Mouse (Mus musculus) regulatory T cell (primary cell): Measurements from ENCODE around the gene Fut7.

ENCODE experiments used
- in situ Hi-C: fragments of 300-600 bp; cut with MboI, MseI; formaldehyde crosslinking; loops from one replicate; pipeline ENCODE4 v1.15.1; 2025; ENCODE audit warnings: high pct_unique_total_duplicates

The Fut7 gene

GRCm38 (mm10) chr2:25457022-25457896, 34.2 kb downstream of the Fut7 start:
- in situ Hi-C loops, result no loop called here

- in situ Hi-C loops, result no loop called here
Measured at GRCm38 (mm10) chr2:25458911-25459310, 35.8 kb downstream of the Fut7 start.

GRCm38 (mm10) chr2:25460135-25460534, 37.1 kb downstream of the Fut7 start:
- in situ Hi-C loops, result no loop called here

GRCm38 (mm10) chr2:25460551-25461309, 37.7 kb downstream of the Fut7 start, which contains the start of gene Paxx:
Paxx (minus strand) TSS chr2:25461094.
- in situ Hi-C loops, result no loop called here

GRCm38 (mm10) chr2:25461407-25461806, 38.3 kb downstream of the Fut7 start:
- in situ Hi-C loops, result no loop called here

- in situ Hi-C loops, result no loop called here
Measured at GRCm38 (mm10) chr2:25463630-25464029, 40.6 kb downstream of the Fut7 start.

GRCm38 (mm10) chr2:25465256-25465655, 42.2 kb downstream of the Fut7 start:
- in situ Hi-C loops, result no loop called here

- in situ Hi-C loops, result no loop called here
Measured at GRCm38 (mm10) chr2:25465816-25466635, 43.0 kb downstream of the Fut7 start.

GRCm38 (mm10) chr2:25467606-25468303, 44.7 kb downstream of the Fut7 start:
- in situ Hi-C loops, result no loop called here

GRCm38 (mm10) chr2:25468962-25469915, 46.2 kb downstream of the Fut7 start:
- in situ Hi-C loops, result no loop called here

GRCm38 (mm10) chr2:25469969-25470368, 46.9 kb downstream of the Fut7 start, which contains the start of gene Ptgds:
Ptgds (minus strand) TSS chr2:25470046.
- in situ Hi-C loops, result no loop called here

GRCm38 (mm10) chr2:25472550-25472949, 49.5 kb downstream of the Fut7 start:
- in situ Hi-C loops, result no loop called here
